Mouse (Mus musculus): ENCODE measurements at regions not wholly inside any gene's neighbourhood (a gene's known extent, or its start where the extent isn't known, plus 50 kb on each side); places are given as distances from the start of the nearest gene placed in this dataset.
"Not testable (repeated sequence)": the region's sequence is repeated elsewhere in the genome, so short reads cannot be mapped to it uniquely, and the experiment has no call there.

DNA sequence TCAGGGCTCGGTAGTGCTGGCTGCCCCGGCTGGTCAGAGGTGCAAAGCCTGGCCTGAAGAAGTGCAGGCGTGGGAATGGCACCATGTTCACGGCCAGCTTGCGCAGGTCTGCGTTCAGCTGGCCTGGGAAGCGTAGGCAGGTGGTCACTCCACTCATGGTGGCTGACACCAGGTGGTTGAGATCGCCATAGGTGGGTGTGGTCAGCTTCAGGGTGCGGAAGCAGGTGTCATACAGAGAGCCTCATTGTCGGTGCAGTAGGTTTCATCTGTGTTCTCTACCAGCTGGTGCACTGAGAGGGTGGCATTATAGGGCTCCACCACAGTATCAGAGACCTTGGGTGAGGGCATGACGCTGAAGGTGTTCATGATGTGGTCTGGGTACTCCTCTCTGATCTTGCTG is 380.1 kb upstream of the Fam49a start:
- TF ChIP-seq CTCF, EP300 (IDR thresholded peaks at IDR 0.05): not testable (repeated sequence)

All from lung, postnatal 0 days (tissue).